ENCODE assay signal across 17 mouse cellular contexts in genomic region chr9:99390201-99390600, GRCm38 (mm10). TPM values are rescaled to one million over a fixed set of nuclear protein-coding genes. Genes with fewer than 3 reads are reported as not detected.
DNase-seq lines count a peak whose midpoint lies in the region; TF ChIP-seq lines count a peak whose summit lies in the region.
"Had no signal": no experiment of that assay in that cellular context is flagged by ENCODE, and none has a peak within 500 bp of the region (broad histone marks: within the 10 kb centered on the region; RNA-seq: fewer than 3 reads in every experiment).

No protein-coding gene starts in this region.

- no peaks in the 10 kb centered on the region for H3K4me1 ChIP-seq in lung, adult 2 months (ENCODE audit: control insufficient read depth, insufficient read depth, low read length)
- H3K4me1 ChIP-seq: embryonic facial prominence, embryonic 15.5 days had no signal

- intact Hi-C loops in left cerebral cortex, postnatal 4 days (cut with DNase I) = no loop called here

- no peak overlapping the region for H3K4me3 ChIP-seq in lung, adult 2 months (replicated peaks; ENCODE audit: extremely low read depth, low read depth, low read length)
- H3K4me3 ChIP-seq: embryonic facial prominence, embryonic 15.5 days; forebrain, embryonic 13.5 days; heart, embryonic 10.5 days had no signal

- 31% methylated on average over 5 of the region's 5 CpGs for WGBS in lung, adult 2 months

- TF ChIP-seq POLR2A in lung, adult 2 months (IDR thresholded peaks at IDR 0.05; ENCODE audit: borderline replicate concordance, extremely low read depth, low read depth, low read length) = no peak

- DNase-seq in kidney, adult 11 months = peak; percentile 59
- no peak for DNase-seq in kidney, postnatal 4 days
- DNase-seq in lung, postnatal 25 days (ENCODE audit: low spot score) = peak; percentile 12
- DNase-seq in lung, adult 2 months = no peak
- DNase-seq in kidney, postnatal 14 days = peak; percentile 16
- DNase-seq in skeletal muscle tissue, adult 2 months (ENCODE audit: low read depth, low spot score) = peak; percentile 52
- no peak for DNase-seq in left cerebral cortex, postnatal 4 days
- no peak for DNase-seq in right cerebral cortex, adult 2 months (ENCODE audit: low spot score in 2 of 2)
- DNase-seq: B cell, adult 2 months; cerebellum, adult 2 months; right cerebral cortex, postnatal 4 days; thymus, adult 18-20 months had no signal

- no peak for TF ChIP-seq CTCF in lung, adult 2 months (IDR thresholded peaks at IDR 0.05; ENCODE audit: insufficient read depth, low read length)

RNA-seq across cellular contexts. Expression of gene Esyt3, which starts 31.8 kb away (rescaled TPM):
- 6.0 and 11.0 TPM in 2 replicates for polyA plus RNA-seq in lung, adult 2 months (2012; rRNA removed)
- total RNA-seq in left cerebral cortex, postnatal 4 days (2021) = 1 to 10 TPM; 1.6 to 3.3 TPM
- total RNA-seq: gastrocnemius, adult 8-10 months; monocyte, adult 5-6 weeks had no signal

RNA-seq across cellular contexts. Expression of gene Mras, which starts 47.0 kb away (rescaled TPM):
- 8.5 and 9.2 TPM in 2 replicates for polyA plus RNA-seq in lung, adult 2 months (2012; rRNA removed)
- total RNA-seq in left cerebral cortex, postnatal 4 days (2021) = 10 to 100 TPM; 66.3 to 72.2 TPM
- total RNA-seq: monocyte, adult 5-6 weeks had no signal

Comparison
In these comparisons a context has a peak if more than half of its experiments do, and no peak if none do; other contexts are left out.
1. DNase-seq: peak in kidney, adult 11 months (single experiment), lung, postnatal 25 days (single experiment), kidney, postnatal 14 days (single experiment) and skeletal muscle tissue, adult 2 months (single experiment); none in kidney, postnatal 4 days (0 of 2), lung, adult 2 months (single experiment), left cerebral cortex, postnatal 4 days (single experiment) and right cerebral cortex, adult 2 months (0 of 2).